Comparison of ENCODE assay signal across 8 mouse cellular contexts in genomic region chr7:100160006-100160405, GRCm38 (mm10). TPM values are rescaled to one million over a fixed set of nuclear protein-coding genes. Genes with fewer than 3 reads are reported as not detected.
A peak's percentile ranks its signal among the peaks of the same experiment; 100 is the strongest.
DNase-seq lines count a peak whose midpoint lies in the region; ATAC-seq and TF ChIP-seq lines count a peak whose summit lies in the region.

No protein-coding gene starts in this region.

- H3K27me3 ChIP-seq in forebrain, embryonic 16.5 days (replicated peaks; ENCODE audit: control insufficient read depth, insufficient read depth, low read length), result no peaks in the 10 kb centered on the region
- peaks cover 3% of the 10 kb centered on the region; the same call in 1 of the 2 replicates for H3K27me3 ChIP-seq in liver, embryonic 16.5 days (ENCODE audit: control insufficient read depth, insufficient read depth, low read depth, low read length)

- no peaks in the 10 kb centered on the region for H3K36me3 ChIP-seq in forebrain, embryonic 16.5 days (ENCODE audit: control insufficient read depth, insufficient read depth)
- no peaks in the 10 kb centered on the region for H3K36me3 ChIP-seq in liver, embryonic 16.5 days (ENCODE audit: control insufficient read depth, insufficient read depth)

- peak overlapping the region; percentile 79 for H3K4me2 ChIP-seq in forebrain, embryonic 16.5 days (ENCODE audit: low read length)
- H3K4me2 ChIP-seq in liver, embryonic 16.5 days (ENCODE audit: low read depth, low read length), result peak overlapping the region; percentile 99

- ATAC-seq in forebrain, embryonic 16.5 days, result peak; percentile 8
- ATAC-seq in liver, embryonic 16.5 days (ENCODE audit: low read depth), result no peak

- H3K9me3 ChIP-seq in forebrain, embryonic 16.5 days (ENCODE audit: control insufficient read depth, low read length), result no peaks in the 10 kb centered on the region
- H3K9me3 ChIP-seq in liver, embryonic 16.5 days (replicated peaks; ENCODE audit: control insufficient read depth, low read length), result no peaks in the 10 kb centered on the region

- no peak for TF ChIP-seq CTCF in layer of hippocampus, adult 2 months (conservative IDR thresholded peaks at IDR 0.05)
- TF ChIP-seq CTCF in bone marrow macrophage, adult 2 months (IDR thresholded peaks at IDR 0.05; ENCODE audit: low read depth, low read length), result no peak

- H3K9ac ChIP-seq in forebrain, embryonic 16.5 days (replicated peaks; ENCODE audit: low read depth, low read length), result peak overlapping the region; percentile 91
- H3K9ac ChIP-seq in liver, embryonic 16.5 days (ENCODE audit: low read depth, low read length), result peak overlapping the region; percentile 81

- H3K27ac ChIP-seq in layer of hippocampus, adult 2 months, result peak overlapping the region; percentile 98
- H3K27ac ChIP-seq in bone marrow macrophage, adult 2 months (ENCODE audit: insufficient read depth, low read depth, low read length), result no peak overlapping the region
- H3K27ac ChIP-seq in forebrain, embryonic 16.5 days (ENCODE audit: low read length), result no peak overlapping the region
- H3K27ac ChIP-seq in liver, embryonic 16.5 days (ENCODE audit: low read length), result no peak overlapping the region

- no peak for DNase-seq in layer of hippocampus, adult 2 months (ENCODE audit: low spot score in 2 of 2)
- DNase-seq in layer of hippocampus, postnatal 25 days (ENCODE audit: extremely low spot score in 1 of 2, low spot score in 1 of 2), result no peak
- DNase-seq in cerebellum, postnatal 36 days, result no peak
- no peak for DNase-seq in layer of hippocampus, postnatal 14 days (ENCODE audit: low spot score in 2 of 2)
- DNase-seq in right cerebral cortex, postnatal 25 days, result no peak

- TF ChIP-seq POLR2A in bone marrow macrophage, adult 2 months (IDR thresholded peaks at IDR 0.05; ENCODE audit: borderline replicate concordance, low read depth, low read length), result no peak

- peaks cover 25% of the 10 kb centered on the region for H3K4me1 ChIP-seq in bone marrow macrophage, adult 2 months (ENCODE audit: control insufficient read depth, insufficient read depth, low read length)
- H3K4me1 ChIP-seq in forebrain, embryonic 16.5 days (replicated peaks; ENCODE audit: control insufficient read depth, insufficient read depth, low read length), result peaks cover 4% of the 10 kb centered on the region; the same call in 1 of the 2 replicates
- H3K4me1 ChIP-seq in liver, embryonic 16.5 days (ENCODE audit: control insufficient read depth, low read depth, low read length), result peaks cover 11% of the 10 kb centered on the region

- H3K4me3 ChIP-seq in layer of hippocampus, adult 2 months, result peak overlapping the region; percentile 82
- peak overlapping the region; percentile 78 for H3K4me3 ChIP-seq in bone marrow macrophage, adult 2 months (ENCODE audit: insufficient read depth, low read length)
- H3K4me3 ChIP-seq in forebrain, embryonic 16.5 days (replicated peaks; ENCODE audit: low read length), result peak overlapping the region; percentile 94
- peak overlapping the region; percentile 81 for H3K4me3 ChIP-seq in liver, embryonic 16.5 days (ENCODE audit: low read depth, low read length)

- 67% methylated on average over 7 of the region's 7 CpGs for WGBS in forebrain, embryonic 16.5 days
- WGBS in liver, embryonic 16.5 days (ENCODE audit: insufficient replicate concordance), result 53% methylated on average over 7 of the region's 7 CpGs

RNA-seq across cellular contexts. Expression of gene Lipt2, which starts 0.9 kb away (rescaled TPM):
- 1 to 10 TPM; 3.9 to 5.4 TPM for total RNA-seq in layer of hippocampus, adult 2 months (2021)
- 1 to 10 TPM; 5.1 to 7.4 TPM for total RNA-seq in layer of hippocampus, postnatal 25 days (2021)
- polyA plus RNA-seq in bone marrow macrophage, adult 2 months (2012; ENCODE audit: insufficient read depth, insufficient read length, missing spikeins), result 2.4 and 4.2 TPM in 2 replicates
- 17.1 and 17.7 TPM in 2 replicates for polyA plus RNA-seq in forebrain, embryonic 16.5 days (2015; fragmentation: Nextera tagmentation; extraction: Ambion mirVana)
- 3.8 TPM in 2 replicates for polyA plus RNA-seq in liver, embryonic 16.5 days (2015; fragmentation: Nextera tagmentation; extraction: Ambion mirVana)
- total RNA-seq in layer of hippocampus, postnatal 14 days (2021), result 1 to 10 TPM; 4.8 to 6.5 TPM

RNA-seq across cellular contexts. Expression of gene Kcne3, which starts 16.3 kb away (rescaled TPM):
- total RNA-seq in layer of hippocampus, adult 2 months (2021), result 1 to 10 TPM in 1 of 2 experiments, under 1 TPM in 1; 0.54 to 1.2 TPM
- total RNA-seq in layer of hippocampus, postnatal 25 days (2021), result under 1 TPM; 0.59 TPM
- 1.7 and 5.0 TPM in 2 replicates for polyA plus RNA-seq in bone marrow macrophage, adult 2 months (2012; ENCODE audit: insufficient read depth, insufficient read length, missing spikeins)
- polyA plus RNA-seq in forebrain, embryonic 16.5 days (2015; fragmentation: Nextera tagmentation; extraction: Ambion mirVana), result 1.1 and 1.3 TPM in 2 replicates
- 1.1 and 1.2 TPM in 2 replicates for polyA plus RNA-seq in liver, embryonic 16.5 days (2015; fragmentation: Nextera tagmentation; extraction: Ambion mirVana)
- not detected for total RNA-seq in layer of hippocampus, postnatal 14 days (2021)

RNA-seq across cellular contexts. Expression of gene Pold3, which starts 38.6 kb away (rescaled TPM):
- 10 to 100 TPM; 37.0 to 37.4 TPM for total RNA-seq in layer of hippocampus, adult 2 months (2021)
- total RNA-seq in layer of hippocampus, postnatal 25 days (2021), result 10 to 100 TPM; 24.7 to 32.4 TPM
- 55.3 and 61.5 TPM in 2 replicates for polyA plus RNA-seq in bone marrow macrophage, adult 2 months (2012; ENCODE audit: insufficient read depth, insufficient read length, missing spikeins)
- 53.4 and 58.4 TPM in 2 replicates for polyA plus RNA-seq in forebrain, embryonic 16.5 days (2015; fragmentation: Nextera tagmentation; extraction: Ambion mirVana)
- polyA plus RNA-seq in liver, embryonic 16.5 days (2015; fragmentation: Nextera tagmentation; extraction: Ambion mirVana), result 36.5 and 37.0 TPM in 2 replicates
- 10 to 100 TPM; 23.2 to 25.2 TPM for total RNA-seq in layer of hippocampus, postnatal 14 days (2021)
